Mouse (Mus musculus) cortical plate, adult 2 months (tissue): ENCODE data around the gene Pnpla2. TPM values are rescaled to one million over a fixed set of nuclear protein-coding genes. Genes with fewer than 3 reads are reported as not detected.
A peak's percentile ranks its signal among the peaks of the same experiment; 100 is the strongest.
"Not testable (repeated sequence)": the region's sequence is repeated elsewhere in the genome, so short reads cannot be mapped to it uniquely, and the experiment has no call there.

Experiments
- H3K27ac ChIP-seq: fragments of 200-500 bp; 2 replicates; pipeline ENCODE4 v1.5.1; 2012; ENCODE audit warnings: low read length, control low read depth, inconsistent platforms; ENCODE audit not compliant: insufficient read depth
- H3K4me1 ChIP-seq: fragments of 200-500 bp; 2 replicates; pipeline ENCODE4 v1.6.1; 2011; ENCODE audit warnings: low read length; ENCODE audit not compliant: control insufficient read depth, insufficient read depth
- H3K4me3 ChIP-seq: fragments of 200-500 bp; 2 replicates; pipeline ENCODE4 v1.5.1; 2011; ENCODE audit warnings: mild to moderate bottlenecking, low read length, control low read depth; ENCODE audit not compliant: insufficient read depth
- CTCF ChIP-seq: fragments of 200-500 bp; IDR thresholded peaks from 2 replicates; pipeline ENCODE4 v1.5.1; 2011; ENCODE audit warnings: mild to moderate bottlenecking, control low read depth, low read length; ENCODE audit not compliant: insufficient read depth; ENCODE audit errors: extremely low read depth
- POLR2A ChIP-seq: fragments of 200-500 bp; IDR thresholded peaks from 2 replicates; pipeline ENCODE4 v1.6.1; 2011; ENCODE audit warnings: mild to moderate bottlenecking, low read length, control low read depth; ENCODE audit not compliant: insufficient read depth; ENCODE audit errors: extremely low read depth
- polyA plus RNA-seq: library from polyadenylated mRNA; depleted of rRNA; stranded (reverse); fragments of >200 nt; gene quantifications from 2 replicates; pipeline ENCODE4 v1.2.3, GENCODE M21; 2012

Pnpla2 gene
- polyA plus RNA-seq, 1 experiment = 32.2 TPM

GRCm38 (mm10) chr7:141443828-141444237 is 11.2 kb upstream of the Pnpla2 start, which contains the start of gene Pidd1:
Pidd1 (minus strand) TSS chr7:141444025.
- Histone ChIP-seq H3K4me3 (no peak within 1 kb of the TSS), H3K27ac (no peak within 1 kb of the TSS), H3K4me1 (peaks cover 4% of the 10 kb centered on the region; the same call in 1 of the 2 replicates)
- TF ChIP-seq CTCF (no peak), POLR2A (no peak)

- not testable (repeated sequence) for H3K27ac ChIP-seq, H3K4me3 ChIP-seq, H3K4me1 ChIP-seq
These were observed 8.6 kb upstream of the Pnpla2 start for GRCm38 (mm10) chr7:141446374-141446773.

- TF ChIP-seq POLR2A (peak; percentile 81), CTCF (no peak)
- Histone ChIP-seq H3K4me3 (peak within 1 kb of the TSS; percentile 80), H3K4me1 (peaks cover 4% of the 10 kb centered on the region; the same call in 1 of the 2 replicates), H3K27ac (peak within 1 kb of the TSS; percentile 96)
These were observed 7.6 kb upstream of the Pnpla2 start, which contains the start of gene Rplp2 for GRCm38 (mm10) chr7:141447110-141447991. Rplp2 (plus strand) TSS chr7:141447370.

- Histone ChIP-seq H3K4me1 (peaks cover 4% of the 10 kb centered on the region), H3K4me3 (no peak overlapping the region), H3K27ac (no peak overlapping the region)
- TF ChIP-seq POLR2A (no peak), CTCF (no peak)
These were observed 3.1 kb upstream of the Pnpla2 start for GRCm38 (mm10) chr7:141451928-141452327.

- Histone ChIP-seq H3K4me1 (peaks cover 1% of the 10 kb centered on the region), H3K4me3 (no peak overlapping the region), H3K27ac (no peak overlapping the region)
- TF ChIP-seq CTCF = no peak
- no peak for TF ChIP-seq POLR2A
These were observed 1.4 kb upstream of the Pnpla2 start for GRCm38 (mm10) chr7:141453636-141454035.

GRCm38 (mm10) chr7:141455610-141456314 is 764 bp downstream of the Pnpla2 start:
- no peaks in the 10 kb centered on the region; the same call in 1 of the 2 replicates for H3K4me1 ChIP-seq
- H3K27ac ChIP-seq = peak overlapping the region; percentile 73
- TF ChIP-seq POLR2A = no peak
- no peak for TF ChIP-seq CTCF
- peak overlapping the region; percentile 89 for H3K4me3 ChIP-seq

- no peaks in the 10 kb centered on the region; the same call in 1 of the 2 replicates for H3K4me1 ChIP-seq
- TF ChIP-seq POLR2A = no peak
- no peak for TF ChIP-seq CTCF
- no peak overlapping the region for H3K27ac ChIP-seq
- peak overlapping the region; percentile 89; the same call in 1 of the 2 replicates for H3K4me3 ChIP-seq
These were observed 1.7 kb downstream of the Pnpla2 start for GRCm38 (mm10) chr7:141456739-141457138.

GRCm38 (mm10) chr7:141457236-141457635 is 2.2 kb downstream of the Pnpla2 start:
- no peak for TF ChIP-seq POLR2A
- no peak for TF ChIP-seq CTCF
- H3K4me3 ChIP-seq = no peak overlapping the region
- no peak overlapping the region for H3K27ac ChIP-seq
- H3K4me1 ChIP-seq = no peaks in the 10 kb centered on the region; the same call in 1 of the 2 replicates

- Histone ChIP-seq H3K4me3 (no peak overlapping the region), H3K27ac (no peak overlapping the region), H3K4me1 (no peaks in the 10 kb centered on the region; the same call in 1 of the 2 replicates)
- TF ChIP-seq POLR2A (no peak), CTCF (peak; percentile 40; the same call in 1 of the 2 replicates)
These were observed 3.1 kb downstream of the Pnpla2 start for GRCm38 (mm10) chr7:141457986-141458660.

- Histone ChIP-seq H3K4me1 (no peaks in the 10 kb centered on the region; the same call in 1 of the 2 replicates), H3K4me3 (no peak overlapping the region), H3K27ac (no peak overlapping the region)
- TF ChIP-seq POLR2A (no peak), CTCF (no peak)
These were observed 3.7 kb downstream of the Pnpla2 start for GRCm38 (mm10) chr7:141458661-141459060.
